Mouse (Mus musculus) right cerebral cortex, postnatal 4 days (tissue): ENCODE measurements at regions not wholly inside any gene's neighbourhood (a gene's known extent, or its start where the extent isn't known, plus 50 kb on each side); places are given as distances from the start of the nearest gene placed in this dataset.

ENCODE experiments used
- DNase-seq: peaks from one replicate; pipeline ENCODE4 v3.0.0-alpha.2; 2022

DNA sequence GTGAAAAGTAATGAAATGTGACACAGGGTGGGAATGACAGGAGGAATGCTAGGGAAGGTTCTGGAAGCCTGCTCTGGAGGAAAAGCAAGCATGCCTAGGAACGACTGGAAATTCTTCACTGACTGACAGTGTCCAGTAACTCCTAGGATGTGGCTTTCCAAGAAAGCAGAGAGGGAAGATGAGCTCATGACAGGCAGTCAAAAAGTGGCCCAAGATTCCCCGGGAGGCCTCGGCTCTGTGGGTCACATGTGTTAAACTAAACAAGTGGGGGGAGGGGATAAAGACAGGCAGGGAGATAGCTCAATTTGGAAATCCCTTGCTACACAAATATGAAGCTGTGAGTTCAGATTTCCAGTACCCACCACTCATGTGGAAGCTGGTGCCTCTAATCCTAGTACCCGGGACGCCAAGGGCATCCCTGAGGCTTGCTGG lies 186.4 kb upstream of the Mgmt start:
- no peak for DNase-seq

DNA sequence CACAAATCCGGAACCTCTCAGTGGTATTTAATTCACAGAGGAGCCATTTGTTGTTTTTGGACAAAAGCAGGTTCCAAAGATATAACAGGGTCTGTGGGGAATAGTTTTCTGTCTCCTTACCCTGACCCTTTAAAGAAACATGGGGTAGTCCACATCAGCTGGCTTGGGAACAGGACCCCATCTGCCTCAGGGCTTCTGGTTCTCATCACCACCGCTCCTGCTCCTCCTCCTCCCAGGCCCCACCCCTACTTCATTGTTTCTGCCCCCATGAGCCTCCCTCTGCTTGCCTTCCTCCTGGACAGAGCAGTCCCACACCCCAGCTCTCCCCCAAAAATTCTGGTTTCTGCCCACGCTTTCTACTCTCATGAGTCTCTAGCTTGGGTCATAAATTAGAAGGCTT lies 183.8 kb upstream of the Mgmt start:
- DNase-seq = no peak

- no peak for DNase-seq
Measured at GRCm38 (mm10) chr7:136712962-136713640, 181.3 kb upstream of the Mgmt start.

GRCm38 (mm10) chr7:136727628-136728402 lies 166.6 kb upstream of the Mgmt start:
- no peak for DNase-seq

- DNase-seq = no peak
Measured at GRCm38 (mm10) chr7:136742171-136742570, 152.2 kb upstream of the Mgmt start.

DNA sequence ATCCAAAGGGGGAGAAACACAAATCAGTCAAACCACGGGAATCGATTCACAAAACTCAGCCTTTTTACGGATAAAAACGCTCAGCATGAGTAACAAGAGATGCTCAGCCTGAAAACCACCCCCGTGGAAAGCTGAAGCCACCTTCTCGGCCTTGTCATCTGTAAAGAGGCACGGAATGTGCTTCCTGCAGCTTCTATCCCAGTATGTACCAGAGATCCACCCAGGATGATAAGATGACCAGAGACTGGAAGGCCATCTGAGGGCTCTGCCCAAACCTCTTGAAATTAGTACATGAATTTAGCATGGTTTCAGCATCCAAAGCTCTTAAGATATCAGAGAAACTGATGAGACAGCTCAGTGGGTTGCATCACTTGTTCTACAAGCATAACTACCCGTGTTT lies 149.0 kb upstream of the Mgmt start:
- no peak for DNase-seq

GRCm38 (mm10) chr7:136751477-136751876 lies 142.9 kb upstream of the Mgmt start:
- no peak for DNase-seq

GRCm38 (mm10) chr7:136754821-136755220 lies 139.6 kb upstream of the Mgmt start:
- no peak for DNase-seq

- DNase-seq = no peak
Measured at GRCm38 (mm10) chr7:136765026-136765425, 129.4 kb upstream of the Mgmt start.

DNA sequence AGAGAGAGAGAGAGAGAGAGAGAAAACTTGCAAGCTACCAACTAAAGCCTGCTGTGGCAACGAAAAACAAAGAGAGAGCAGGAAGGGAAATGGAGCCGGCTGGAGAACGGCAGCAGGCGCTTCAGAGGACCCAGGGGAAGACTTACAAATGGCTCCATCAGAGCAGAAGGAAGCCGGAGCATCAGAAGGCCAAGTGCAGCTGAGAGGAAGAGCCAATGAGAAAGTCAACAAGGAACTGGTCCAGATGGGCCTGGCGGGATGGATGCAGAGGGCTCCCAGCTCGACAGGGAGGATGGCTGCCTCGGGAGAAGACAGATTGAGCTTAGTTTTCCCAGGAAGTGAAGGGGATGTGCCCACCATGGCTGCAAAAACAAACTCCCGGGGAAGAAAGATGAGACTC lies 127.2 kb upstream of the Mgmt start:
- no peak for DNase-seq

DNA sequence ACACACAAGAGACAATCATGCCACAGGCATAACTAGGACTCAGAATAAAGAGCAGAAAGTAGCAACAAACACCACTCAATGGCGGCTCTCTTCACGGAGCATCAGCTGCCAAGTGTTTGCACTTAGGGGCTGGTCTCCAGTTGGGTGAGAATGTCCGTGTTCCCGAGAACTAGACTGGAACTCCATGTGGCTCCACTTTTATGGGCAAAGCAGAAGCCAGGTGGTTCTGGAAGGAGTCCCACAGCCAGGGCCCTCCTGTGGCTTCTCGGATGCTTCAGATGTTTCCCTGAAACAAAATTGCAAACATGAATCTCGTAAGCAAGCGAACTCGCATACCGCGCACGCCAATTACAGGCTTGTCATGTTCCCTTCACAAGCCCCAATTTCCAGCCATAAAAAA lies 113.7 kb upstream of the Mgmt start:
- DNase-seq = no peak

DNA sequence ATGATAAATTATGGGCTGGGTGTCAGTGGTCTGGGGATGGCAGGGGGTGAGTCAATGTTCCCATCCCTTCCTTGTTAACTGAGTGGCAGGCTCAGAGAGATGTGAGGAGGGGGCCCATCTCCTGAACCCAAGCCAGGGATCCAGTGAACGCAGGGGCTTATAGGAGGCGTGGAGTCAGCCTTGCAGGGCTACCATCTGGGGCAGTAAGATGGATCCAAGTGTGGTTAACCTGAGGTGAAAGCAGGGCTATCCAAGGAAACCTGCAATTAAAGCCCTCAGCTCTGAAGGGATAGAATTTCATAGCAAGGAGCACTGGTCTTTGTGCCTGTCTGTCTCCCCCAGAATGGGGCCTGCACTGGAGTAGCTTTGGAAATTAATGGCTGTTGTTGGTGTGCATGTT lies 103.3 kb upstream of the Mgmt start:
- no peak for DNase-seq

- peak; percentile 38 for DNase-seq
Measured at GRCm38 (mm10) chr7:136792131-136792530, 102.3 kb upstream of the Mgmt start.

DNA sequence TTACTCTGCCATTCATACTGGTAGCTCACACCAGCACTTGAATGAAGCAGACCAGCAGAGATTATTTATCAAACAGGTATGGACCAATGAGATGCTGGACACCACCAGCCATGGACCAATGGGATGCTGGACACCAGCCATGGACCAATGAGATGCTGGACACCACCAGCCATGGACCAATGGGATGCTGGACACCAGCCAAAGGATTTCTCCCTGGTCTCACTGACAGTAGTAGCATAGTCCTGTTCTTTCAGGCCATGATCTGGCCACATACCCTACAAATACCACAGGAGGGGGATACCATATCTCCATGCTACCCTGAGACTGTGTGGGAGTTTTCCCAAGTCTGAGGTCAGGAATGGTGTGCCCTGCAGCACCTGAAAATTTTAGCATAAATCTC lies 98.0 kb upstream of the Mgmt start:
- DNase-seq = no peak

DNA sequence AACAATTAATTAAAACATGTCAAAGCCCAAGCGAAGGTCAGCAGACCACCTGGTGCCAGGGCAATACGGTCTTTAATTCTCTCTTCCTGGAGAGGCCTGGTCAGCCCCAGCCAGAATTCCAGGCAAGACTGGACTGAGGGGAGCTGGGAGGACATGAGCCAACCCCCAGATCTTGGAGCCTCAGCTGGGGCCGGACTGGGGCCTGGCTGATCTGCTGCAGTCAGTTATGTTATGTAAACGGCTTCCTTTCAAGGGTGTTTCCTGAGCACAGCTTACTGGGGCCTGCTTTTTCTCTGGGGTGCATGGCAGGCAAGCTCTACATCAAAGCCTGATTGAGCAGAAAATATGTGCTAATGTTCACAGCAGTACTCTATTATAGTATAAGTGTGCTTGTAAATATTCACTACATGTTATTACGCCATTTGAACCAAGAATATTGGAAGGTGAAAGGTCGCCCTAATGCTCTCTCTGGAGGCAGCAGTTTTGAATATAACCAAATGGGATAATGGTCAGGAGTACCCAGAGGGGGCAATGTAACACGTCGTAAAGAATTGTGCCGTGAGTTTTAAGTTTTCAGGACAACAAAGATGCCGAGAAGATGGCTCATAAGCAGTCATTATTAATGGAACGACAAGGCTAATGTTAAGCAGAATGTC lies 96.5 kb upstream of the Mgmt start:
- DNase-seq = no peak

DNA sequence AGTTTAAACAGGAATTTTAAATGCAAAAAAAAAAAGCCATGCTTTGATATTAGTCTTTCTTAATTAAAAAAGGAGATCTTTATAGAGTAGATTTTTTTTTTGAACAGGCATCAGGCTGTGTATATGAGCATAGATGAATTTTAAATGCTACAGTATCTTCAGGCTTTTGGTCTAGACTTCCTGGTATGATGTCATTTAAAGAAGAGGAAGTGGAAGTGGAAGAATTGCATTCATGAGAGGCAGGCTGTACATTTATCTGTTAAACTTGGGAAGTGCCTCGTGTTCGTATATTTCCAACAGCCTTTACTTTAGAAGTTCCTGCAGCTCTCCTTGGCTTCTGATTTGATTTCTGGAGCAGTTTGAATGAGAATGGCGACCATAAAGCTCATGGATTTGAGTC lies 95.8 kb upstream of the Mgmt start:
- no peak for DNase-seq

DNA sequence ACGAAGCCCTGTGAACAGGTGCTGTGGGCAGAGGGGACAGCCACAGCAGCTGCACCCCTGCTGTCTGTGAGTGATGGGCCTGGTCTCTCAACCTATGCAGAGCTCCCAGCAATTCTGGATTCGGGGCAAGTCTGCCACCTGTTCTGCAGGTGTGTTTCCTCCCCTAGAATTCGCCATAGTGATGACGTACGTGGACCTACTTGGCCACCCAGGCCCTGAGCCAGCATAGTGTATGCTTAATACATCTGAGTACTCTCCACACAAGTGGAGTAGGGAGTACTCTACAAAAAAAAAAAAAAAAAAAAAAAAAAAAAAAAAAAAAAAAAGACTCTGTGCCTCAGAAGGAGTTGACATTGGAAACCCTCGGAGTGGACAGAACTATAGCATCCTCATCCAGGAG lies 87.3 kb upstream of the Mgmt start:
- no peak for DNase-seq

GRCm38 (mm10) chr7:136807968-136808367 lies 86.4 kb upstream of the Mgmt start:
- DNase-seq = no peak

- DNase-seq = no peak
Measured at GRCm38 (mm10) chr7:136809576-136809975, 84.8 kb upstream of the Mgmt start.

DNA sequence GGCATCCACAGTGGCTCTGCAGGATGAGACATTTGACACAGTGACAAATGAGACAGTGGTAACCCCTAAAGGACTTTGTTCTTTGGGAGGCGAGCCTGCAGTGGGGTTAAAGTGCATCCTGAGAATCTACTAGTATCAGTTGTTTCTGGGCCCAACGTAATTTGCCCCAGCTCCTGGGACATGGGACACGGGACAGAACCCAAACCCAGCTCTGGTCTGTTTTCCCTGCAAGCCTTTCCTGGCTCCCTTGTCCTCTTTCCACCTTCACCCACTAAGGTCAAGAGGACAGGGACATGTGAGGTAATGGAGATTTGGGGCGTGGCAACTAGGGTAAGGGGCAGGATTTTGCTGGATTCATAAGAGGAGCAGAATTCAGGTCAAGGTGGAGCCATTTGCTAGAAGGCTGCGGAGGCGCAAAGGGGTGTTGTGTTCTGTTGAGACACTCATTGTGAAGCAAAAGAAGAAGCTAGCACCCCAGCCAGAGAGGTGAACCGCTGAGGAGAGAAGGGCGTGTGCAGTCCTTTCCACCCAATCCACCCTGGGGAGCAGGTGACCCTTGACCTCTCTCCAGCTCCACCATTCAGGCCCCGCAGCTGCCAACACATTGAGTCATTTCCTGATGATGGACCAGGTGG lies 80.6 kb upstream of the Mgmt start:
- no peak for DNase-seq

DNA sequence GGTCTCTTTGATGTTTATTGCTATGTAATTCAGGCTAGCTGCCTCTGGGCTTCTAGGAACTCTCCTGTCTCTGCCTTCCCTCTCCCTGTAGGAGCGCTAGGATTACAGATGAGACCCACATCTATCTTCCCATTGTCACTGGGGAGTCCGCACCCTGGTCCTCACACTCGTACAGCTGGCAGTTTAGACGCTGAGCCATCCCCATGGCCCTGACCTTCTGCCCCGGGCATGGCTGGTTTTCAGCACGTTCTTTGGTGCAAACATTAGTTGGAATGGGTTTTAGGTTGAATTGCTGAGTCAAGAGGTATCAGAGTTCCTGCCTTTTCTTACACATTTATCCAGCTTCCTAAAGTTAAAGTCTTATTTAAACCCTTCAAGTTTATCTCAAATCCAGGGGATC lies 79.7 kb upstream of the Mgmt start:
- no peak for DNase-seq

DNA sequence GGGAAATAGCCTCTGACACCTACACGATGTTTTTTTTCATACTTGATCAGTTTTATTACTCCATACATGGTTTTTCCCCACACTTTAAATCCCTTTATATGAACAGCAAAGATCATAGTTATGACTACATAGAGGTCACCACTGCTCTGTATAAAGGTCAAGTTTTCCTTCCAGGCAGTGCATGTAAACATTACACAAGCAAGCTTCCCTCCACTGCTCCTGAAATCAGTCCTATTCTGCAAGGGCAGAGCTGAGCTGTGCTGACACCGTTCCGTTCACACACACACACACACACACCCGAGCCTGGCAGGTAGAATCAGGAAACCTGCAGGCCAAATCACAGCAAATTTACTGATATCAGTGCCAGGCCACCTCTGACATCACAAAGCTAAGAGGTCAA lies 74.1 kb upstream of the Mgmt start:
- DNase-seq = no peak

GRCm38 (mm10) chr7:136825647-136826046 lies 68.8 kb upstream of the Mgmt start:
- peak; percentile 9 for DNase-seq
